Mouse (Mus musculus): ENCODE results near the gene Gbp9.

Gbp9 gene

DNA sequence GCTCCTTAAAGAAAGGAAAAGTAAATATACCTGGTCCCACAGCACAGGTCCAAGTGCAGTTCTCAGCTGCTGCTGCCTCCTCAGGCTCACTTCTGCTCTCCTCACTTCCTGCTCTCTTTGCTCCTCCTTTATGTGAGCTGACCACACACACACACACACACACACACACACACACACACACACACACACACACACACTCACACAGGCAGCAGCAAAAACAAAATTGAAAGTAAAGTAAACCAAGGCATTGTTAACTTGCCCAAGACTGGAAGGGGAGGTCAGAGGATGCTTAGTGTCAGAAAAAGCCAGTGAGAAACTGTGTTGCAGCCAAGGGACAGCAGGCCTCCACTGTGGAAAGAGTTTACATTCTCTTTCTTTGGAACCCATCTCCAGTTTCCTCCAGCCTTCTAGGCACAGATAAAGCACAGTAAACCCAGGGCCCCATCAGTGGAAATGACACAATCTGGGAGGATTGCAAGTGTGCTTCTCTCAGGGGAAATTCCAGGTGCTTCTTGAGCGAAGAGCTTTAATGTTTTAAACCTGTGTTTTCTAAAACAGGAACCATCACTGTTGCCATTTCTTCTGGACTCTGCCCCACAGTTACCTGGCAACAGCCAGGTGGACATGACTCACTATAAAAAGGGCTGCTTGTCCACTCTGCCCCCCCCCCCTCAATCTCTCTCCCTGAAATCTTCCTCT is 85.7 kb downstream of the Gbp9 start:
- peak; percentile 5 for DNase-seq

GRCm38 (mm10) chr5:105032362-105032761 is 107.0 kb downstream of the Gbp9 start:
- DNase-seq, result no peak

All from lung, postnatal 14 days (tissue).